Mouse (Mus musculus) spleen, postnatal 36 days (tissue): ENCODE data around the gene Rimklb.
"Not testable (repeated sequence)": the region's sequence is repeated elsewhere in the genome, so short reads cannot be mapped to it uniquely, and the experiment has no call there.

Source experiments
- DNase-seq, 2 experiments: peaks; one replicate each; pipeline ENCODE4 v3.0.0; 2022; ENCODE audit warnings: low spot score in 2 of 2, mixed read lengths in 1 of 2

Rimklb gene

GRCm38 (mm10) chr6:122495082-122495881, 3.3 kb downstream of the Rimklb start:
- no peak for DNase-seq

DNA sequence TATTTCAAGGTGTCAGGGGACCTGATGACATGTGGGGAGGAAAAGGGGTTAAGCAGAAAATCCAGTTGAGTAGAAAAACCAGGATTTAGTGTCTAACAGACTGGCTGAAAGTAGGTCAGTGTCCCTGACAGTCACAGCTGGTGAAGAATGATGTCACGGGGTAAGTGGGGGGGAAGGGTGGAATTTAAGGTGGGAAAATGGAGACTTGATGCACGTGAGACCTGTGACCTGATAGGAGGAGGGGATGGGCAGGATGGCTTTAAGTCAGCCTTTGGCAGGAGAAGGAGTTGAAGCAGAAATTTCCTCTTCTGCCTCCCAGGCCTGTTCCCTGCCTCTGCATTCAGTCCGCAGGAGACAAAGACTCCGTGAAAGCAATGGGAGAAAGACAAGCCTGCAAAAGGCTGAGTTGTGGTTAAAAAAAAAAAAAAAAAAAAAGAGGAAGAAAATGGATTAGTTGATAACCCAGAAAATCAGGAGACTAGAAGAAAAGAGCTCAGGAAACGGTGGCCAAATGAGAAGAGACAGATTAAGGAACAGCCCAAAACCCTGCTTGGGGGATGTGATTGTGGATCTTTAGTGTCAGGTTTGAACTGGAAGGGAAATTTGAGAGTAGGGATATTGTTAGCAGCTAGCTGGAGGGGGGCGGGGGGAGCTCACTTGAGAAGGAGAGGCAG, 4.6 kb downstream of the Rimklb start:
- no peak for DNase-seq

GRCm38 (mm10) chr6:122492479-122492878, 6.1 kb downstream of the Rimklb start:
- DNase-seq: no peak

GRCm38 (mm10) chr6:122491557-122491956, 7.0 kb downstream of the Rimklb start:
- DNase-seq: peak; percentile 36 to 43

- DNase-seq: no peak
Observed at GRCm38 (mm10) chr6:122490929-122491512, 7.5 kb downstream of the Rimklb start.

DNA sequence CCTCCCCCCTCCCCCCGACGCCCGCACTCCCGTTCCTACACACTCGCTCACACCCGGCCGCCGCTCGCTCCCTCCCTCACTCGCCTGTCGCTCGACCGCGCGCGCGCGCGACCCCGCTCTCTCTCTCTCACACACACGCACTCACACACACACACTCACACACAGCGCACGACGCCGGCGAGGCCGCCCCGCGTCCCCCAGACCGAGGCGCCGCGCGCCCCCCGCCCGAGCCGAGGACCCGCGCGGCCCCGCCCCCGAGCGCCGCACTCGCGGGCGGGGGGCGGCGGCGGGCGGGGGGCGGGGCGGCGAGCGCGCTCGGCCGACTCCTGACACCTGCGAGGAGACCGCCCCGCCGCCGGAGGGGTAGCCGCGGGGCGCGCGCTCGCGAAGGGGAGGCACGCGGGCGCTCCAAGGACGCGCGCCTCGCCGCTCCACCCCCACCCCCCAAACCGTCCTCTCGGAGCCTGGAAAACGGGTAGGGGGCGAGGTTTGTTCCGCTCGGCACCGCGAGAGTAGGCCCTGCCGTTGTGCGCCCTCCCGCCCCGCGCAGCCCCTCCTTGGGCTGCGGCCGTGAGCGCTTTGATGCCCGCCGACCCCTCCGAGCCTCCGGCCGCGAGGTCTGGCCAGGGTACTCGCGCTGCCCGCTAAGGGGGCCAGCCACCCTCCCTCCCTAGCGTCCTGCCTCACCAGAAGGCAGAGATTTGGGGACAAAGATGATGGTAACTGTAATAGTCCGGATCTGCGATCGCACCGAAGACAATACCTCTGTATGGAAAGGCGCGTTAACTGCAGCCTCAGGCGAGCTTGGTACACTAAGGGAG, 12.1 kb downstream of the Rimklb start:
- DNase-seq: no peak

GRCm38 (mm10) chr6:122485401-122486296, 12.9 kb downstream of the Rimklb start:
- no peak for DNase-seq

- no peak for DNase-seq
Observed at GRCm38 (mm10) chr6:122478062-122478461, 20.5 kb downstream of the Rimklb start.

GRCm38 (mm10) chr6:122471461-122471860, 27.1 kb downstream of the Rimklb start:
- DNase-seq: not testable (repeated sequence)

DNA sequence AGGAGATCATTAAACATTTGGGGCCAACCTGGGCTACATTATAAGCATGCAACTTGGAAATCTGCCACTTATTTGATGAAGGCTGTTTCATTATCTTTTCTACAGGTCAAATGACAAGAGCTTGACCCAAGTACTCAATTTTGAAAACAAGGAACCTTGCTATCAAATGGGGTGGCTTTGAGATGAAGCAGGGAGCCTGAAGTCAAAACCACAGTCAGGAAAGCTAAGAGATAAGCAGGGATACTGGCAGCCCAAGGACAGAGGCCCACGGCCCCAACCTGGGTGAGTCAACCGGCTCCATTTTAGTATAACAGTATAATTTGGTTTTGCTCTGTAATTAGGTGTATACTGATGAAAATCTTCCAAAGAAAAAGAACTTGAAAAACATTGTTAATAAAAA, 28.3 kb downstream of the Rimklb start:
- no peak for DNase-seq

- no peak for DNase-seq
Observed at GRCm38 (mm10) chr6:122469030-122469640, 29.4 kb downstream of the Rimklb start.

DNA sequence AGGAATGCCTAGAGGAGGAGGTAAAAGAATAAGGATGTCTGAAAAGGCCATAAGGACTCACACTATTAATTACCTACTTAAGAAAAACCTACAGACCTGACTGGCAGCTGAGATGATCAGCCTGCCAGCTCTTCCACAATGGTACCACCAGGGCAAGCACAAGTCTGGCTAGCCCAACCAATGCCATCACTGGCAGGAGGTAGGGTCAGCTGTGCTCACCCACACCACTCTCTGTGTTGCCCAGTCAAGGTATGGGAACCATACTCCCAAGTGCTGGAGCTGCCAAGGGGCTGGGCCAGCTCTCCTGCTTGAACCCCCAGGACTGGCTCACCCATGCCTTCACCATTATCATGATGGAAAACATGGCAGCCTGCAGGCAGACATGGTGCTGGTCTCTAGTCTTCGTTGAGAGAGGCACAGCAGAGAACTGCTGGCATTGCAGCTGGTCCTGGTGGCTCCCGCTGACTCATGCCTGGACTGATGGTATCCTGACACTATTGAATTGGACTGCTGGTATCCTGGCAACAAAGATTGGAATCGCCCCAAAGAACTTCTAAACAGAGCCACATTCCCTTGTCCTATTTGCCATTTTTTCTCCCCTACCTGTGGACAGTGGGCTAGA, 32.4 kb downstream of the Rimklb start:
- DNase-seq: no peak

- DNase-seq: no peak
Observed at GRCm38 (mm10) chr6:122458946-122459693, 39.4 kb downstream of the Rimklb start.

DNA sequence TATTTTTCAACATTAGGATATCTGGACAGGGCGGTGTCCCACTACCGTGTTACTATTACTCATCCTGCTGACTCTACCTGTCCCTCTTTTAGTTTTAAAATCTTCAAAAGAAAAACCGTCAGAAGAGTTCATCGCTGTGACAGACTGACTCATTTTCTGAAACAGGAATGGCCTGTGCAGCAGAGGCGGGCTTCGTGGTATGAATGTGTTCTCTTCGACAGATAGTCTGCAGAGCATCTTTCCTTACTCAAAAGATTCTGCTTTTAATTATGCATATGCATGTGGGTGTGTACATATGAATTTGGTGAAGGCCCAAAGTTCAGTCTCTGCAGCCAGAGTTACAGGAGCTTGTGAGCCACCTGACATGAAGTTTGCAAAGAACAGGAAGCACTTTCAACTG, 50.7 kb downstream of the Rimklb start:
- no peak for DNase-seq

- DNase-seq: no peak
Observed at GRCm38 (mm10) chr6:122445215-122445614, 53.3 kb downstream of the Rimklb start.

DNA sequence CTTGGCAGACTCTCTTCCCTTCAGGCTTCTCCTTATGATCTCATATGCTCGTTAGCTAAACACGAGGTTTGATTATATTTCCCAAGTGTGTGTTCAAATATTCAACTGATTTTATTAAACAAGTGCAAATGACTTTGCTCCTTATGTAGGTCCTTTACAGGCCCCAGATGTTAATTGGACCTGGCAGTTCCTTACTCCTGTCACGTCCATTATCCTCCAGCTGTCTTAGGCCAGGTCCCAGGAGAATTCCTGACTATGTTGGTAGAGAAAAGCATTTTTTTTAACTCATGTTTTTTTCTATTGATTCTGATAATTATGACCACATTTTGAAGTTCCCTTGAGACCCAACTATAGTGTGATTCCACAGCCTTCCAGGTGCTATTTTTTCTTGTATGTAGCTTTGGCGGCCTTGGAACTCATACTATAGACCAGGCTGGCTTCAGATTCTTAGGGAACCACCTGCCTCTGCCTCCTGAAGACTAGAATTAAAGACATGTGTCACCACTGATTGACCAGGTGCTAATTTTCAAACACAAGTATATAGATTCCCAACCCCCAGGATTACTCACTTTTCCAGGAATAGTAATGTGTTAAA, 57.8 kb downstream of the Rimklb start:
- no peak for DNase-seq

- no peak for DNase-seq
Observed at GRCm38 (mm10) chr6:122439249-122439648, 59.3 kb downstream of the Rimklb start.

DNA sequence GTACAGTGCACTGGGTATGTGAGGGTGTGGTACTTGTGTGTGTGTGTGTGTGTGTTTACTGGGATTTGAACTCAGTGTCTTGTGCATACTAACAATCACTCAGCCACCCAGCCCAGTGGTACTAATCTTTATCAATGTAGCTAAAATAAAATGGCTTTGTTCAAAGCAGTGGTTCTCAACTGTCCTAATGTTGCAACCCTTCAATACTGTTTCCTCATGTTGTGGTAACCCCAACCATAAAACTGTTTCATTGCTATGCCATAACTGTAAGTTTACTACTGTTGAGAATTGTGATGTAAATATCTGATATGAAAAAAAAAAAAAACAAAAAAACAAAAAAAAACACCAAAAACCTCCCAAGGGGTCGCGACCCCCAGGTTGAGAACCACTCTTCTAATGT, 63.3 kb downstream of the Rimklb start:
- DNase-seq: no peak

- DNase-seq: no peak
Observed at GRCm38 (mm10) chr6:122427456-122427855, 71.1 kb downstream of the Rimklb start.
